Mouse (Mus musculus) bone marrow, adult 2 months (tissue): ENCODE results near the gene Trim28.

Source experiments
- CTCF ChIP-seq: fragments of 200-500 bp; IDR thresholded peaks from 2 replicates; pipeline ENCODE4 v1.5.1; 2011; ENCODE audit warnings: low read length, control low read depth; ENCODE audit not compliant: control insufficient read depth, insufficient read depth
- POLR2A ChIP-seq: fragments of 200-500 bp; IDR thresholded peaks from 2 replicates; pipeline ENCODE4 v1.6.1; 2011; ENCODE audit warnings: low read depth, mild to moderate bottlenecking, control low read depth, low read length, borderline replicate concordance; ENCODE audit not compliant: control insufficient read depth

DNA sequence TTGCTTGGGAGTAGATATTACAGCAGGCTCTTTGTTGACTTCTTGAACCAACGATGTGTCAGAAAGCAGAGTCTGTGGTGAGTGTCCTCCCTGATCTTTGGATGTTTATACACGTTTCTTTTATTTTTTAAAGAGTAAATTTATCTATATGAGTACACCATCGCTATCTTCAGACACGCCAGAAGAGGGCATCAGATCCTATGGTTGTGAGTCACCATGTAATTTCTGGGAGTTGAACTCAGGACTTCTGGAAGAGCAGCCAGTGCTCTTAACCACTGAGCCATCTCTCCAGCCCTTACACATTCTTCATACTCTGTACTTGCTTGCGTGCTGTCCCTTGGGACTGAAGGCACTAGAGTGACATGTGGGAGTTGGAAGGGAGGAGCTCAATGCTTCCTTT is 73.4 kb downstream of the Trim28 start:
- TF ChIP-seq POLR2A (no peak), CTCF (no peak)
